Comparison of ENCODE assay signal across 20 mouse cellular contexts in genomic region chr3:68696495-68697200, GRCm38 (mm10). TPM values are rescaled to one million over a fixed set of nuclear protein-coding genes. Genes with fewer than 3 reads are reported as not detected.
"Had no signal": no experiment of that assay in that cellular context is flagged by ENCODE, and none has a peak within 500 bp of the region (broad histone marks: within the 10 kb centered on the region; RNA-seq: fewer than 3 reads in every experiment).

No protein-coding gene starts in this region.

- H3K4me2 ChIP-seq: lung, embryonic 14.5 days; midbrain, embryonic 12.5 days; neural tube, embryonic 13.5 days; neural tube, embryonic 15.5 days had no signal

- DNase-seq: lung, adult 18-20 months; lung, embryonic 14.5 days; lung, postnatal 10 days; lung, postnatal 4 days; midbrain, embryonic 14.5 days; retina, postnatal 1 day; right cerebral cortex, adult 18-20 months; right cerebral cortex, postnatal 25 days; right cerebral cortex, postnatal 4 days; spleen, adult 18-20 months; thymus, adult 2 months; thymus, postnatal 25 days; thymus, postnatal 4 days had no signal

- H3K36me3 ChIP-seq: midbrain, embryonic 10.5 days; midbrain, embryonic 12.5 days; neural tube, embryonic 13.5 days; neural tube, embryonic 15.5 days had no signal

- H3K27me3 ChIP-seq: midbrain, embryonic 12.5 days; neural tube, embryonic 13.5 days; neural tube, embryonic 15.5 days had no signal

- H3K9ac ChIP-seq: lung, embryonic 14.5 days; midbrain, embryonic 12.5 days; neural tube, embryonic 13.5 days; neural tube, embryonic 15.5 days had no signal

- H3K27ac ChIP-seq: midbrain, embryonic 10.5 days; midbrain, embryonic 12.5 days; neural tube, embryonic 13.5 days; neural tube, embryonic 15.5 days had no signal

- H3K4me3 ChIP-seq: midbrain, embryonic 10.5 days; midbrain, embryonic 12.5 days; myocyte; neural tube, embryonic 13.5 days; neural tube, embryonic 15.5 days had no signal

- H3K4me1 ChIP-seq: midbrain, embryonic 12.5 days had no signal

- ATAC-seq: midbrain, embryonic 16.5 days had no signal

- H3K9me3 ChIP-seq: midbrain, embryonic 10.5 days; midbrain, embryonic 12.5 days; neural tube, embryonic 13.5 days; neural tube, embryonic 15.5 days had no signal

RNA-seq across cellular contexts. Expression of gene Il12a, which starts 6.2 kb away (rescaled TPM):
- polyA plus RNA-seq: midbrain, embryonic 10.5 days; midbrain, embryonic 12.5 days; midbrain, embryonic 14.5 days; neural tube, embryonic 13.5 days; neural tube, embryonic 15.5 days; stomach, embryonic 14.5 days had no signal
